In the genomic region with DNA sequence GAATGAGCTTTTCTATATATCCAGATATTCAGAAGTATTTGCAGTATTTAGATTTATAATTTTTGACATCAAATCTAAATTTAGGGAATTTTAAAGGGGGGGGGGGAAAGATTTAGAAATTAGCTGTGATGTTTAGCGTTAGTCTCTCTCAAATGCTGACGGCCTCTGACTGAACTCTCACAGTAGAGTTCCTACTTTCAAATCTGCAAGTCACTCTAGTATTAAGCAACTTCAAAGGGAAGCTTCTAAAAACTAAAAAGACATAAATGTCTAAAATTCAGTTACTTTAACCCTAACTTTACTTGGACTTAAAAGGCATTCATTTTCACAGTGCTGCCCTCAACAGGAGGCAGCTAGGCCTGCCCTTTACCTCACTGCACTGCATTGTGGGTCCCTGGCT, we compare ENCODE assay signal across 15 mouse cellular contexts.
"Had no signal": no experiment of that assay in that cellular context is flagged by ENCODE, and none has a peak within 500 bp of the region (broad histone marks: within the 10 kb centered on the region; RNA-seq: fewer than 3 reads in every experiment).

No protein-coding gene starts in this region.

- H3K4me3 ChIP-seq: kidney, embryonic 15.5 days; limb, embryonic 13.5 days; liver, embryonic 15.5 days; midbrain, embryonic 13.5 days; neural tube, embryonic 12.5 days had no signal

- H3K27ac ChIP-seq: kidney, embryonic 15.5 days; limb, embryonic 13.5 days; liver, embryonic 15.5 days; midbrain, embryonic 13.5 days; neural tube, embryonic 12.5 days had no signal

- ATAC-seq: midbrain, embryonic 13.5 days had no signal

- DNase-seq: kidney, adult 18-20 months; kidney, postnatal 14 days; left cerebral cortex, postnatal 4 days; lung, embryonic 14.5 days; lung, postnatal 10 days; lung, postnatal 4 days; right cerebral cortex, postnatal 4 days; spleen, adult 18-20 months; thymus, adult 2 months; thymus, postnatal 25 days had no signal
